Mouse (Mus musculus) adrenal gland, adult 2 months (tissue): ENCODE data around the gene Wipf1. TPM values are rescaled to one million over a fixed set of nuclear protein-coding genes. Genes with fewer than 3 reads are reported as not detected.
"Not testable (repeated sequence)": the region's sequence is repeated elsewhere in the genome, so short reads cannot be mapped to it uniquely, and the experiment has no call there.

Experiments
- DNase-seq: peaks from one replicate; pipeline ENCODE4 v3.0.0; 2021
- long read RNA-seq: library from polyadenylated mRNA; stranded (forward); transcript quantifications from one replicate; pipeline ENCODE4 v2.0.0, GENCODE M21; 2021
- polyA plus RNA-seq: library from polyadenylated mRNA; depleted of rRNA; stranded (reverse); fragments of >200 nt; gene quantifications from 2 replicates; pipeline ENCODE4 v1.2.3, GENCODE M21; 2012; rRNA removed
- total RNA-seq, 2 experiments: library from RNA; stranded (reverse); gene quantifications; 2 replicates each; pipeline ENCODE4 v1.2.3; 2021

Wipf1 gene
- total RNA-seq (10 to 100 TPM; 13.4 to 19.7 TPM), polyA plus RNA-seq (16.8 and 17.4 TPM in 2 replicates)
- long read RNA-seq, full-length matches to known transcripts: 5 of 8 reads
- long read RNA-seq, partial matches to known transcripts: 1 of 8 reads
- long read RNA-seq, other reads (novel, unspliced or antisense): 2 of 8 reads

DNA sequence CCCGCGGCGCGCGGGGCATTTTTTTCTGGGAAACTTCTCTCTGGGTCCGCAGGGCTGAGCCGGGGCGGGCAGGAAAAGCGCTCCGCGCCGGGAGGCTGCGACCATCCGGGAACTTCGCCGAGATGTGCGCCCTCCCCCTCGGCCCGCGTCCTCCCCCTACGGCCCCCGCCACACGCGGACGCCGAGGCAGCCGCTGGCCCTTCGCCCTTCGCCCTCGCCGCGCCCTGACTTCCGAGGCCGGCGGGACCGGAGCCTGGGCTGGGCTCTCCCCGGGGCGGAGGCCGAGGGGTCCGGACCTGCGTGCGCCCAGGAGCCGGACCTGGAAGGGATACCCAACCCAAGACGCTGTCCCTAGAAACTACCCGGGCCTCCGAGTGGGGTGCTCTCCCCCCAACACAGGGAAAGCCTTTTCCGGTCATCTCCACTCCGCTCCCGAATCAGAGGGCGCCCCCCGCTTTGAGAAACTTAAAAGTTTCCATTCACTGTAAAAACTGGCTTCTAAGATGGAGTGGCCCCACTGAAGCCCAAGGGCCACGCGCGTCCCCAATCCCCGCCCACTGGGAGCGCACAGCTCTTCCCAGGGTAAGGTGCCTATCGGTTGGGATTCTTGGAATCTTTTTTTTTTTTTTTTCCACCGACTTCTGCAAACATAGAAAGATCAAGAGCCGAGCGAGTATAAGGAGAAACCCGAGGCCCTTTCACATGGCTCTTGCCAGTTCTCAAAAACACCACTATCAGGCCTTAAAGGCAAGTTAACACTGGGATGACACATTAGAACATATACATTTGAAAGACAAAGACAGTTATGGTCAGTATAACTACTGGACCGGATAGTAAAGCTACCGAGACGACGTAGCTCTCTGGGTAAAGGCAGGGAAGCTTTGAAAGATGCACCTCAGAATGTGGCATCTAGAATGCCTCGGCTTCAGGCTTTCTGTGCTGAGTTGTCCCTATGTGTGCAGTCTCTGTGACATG is at the start of gene Wipf1:
Gene Wipf1 (minus strand): TSS at position 379 of the 975 bp plus-strand sequence.
- peak; percentile 92 for DNase-seq

DNA sequence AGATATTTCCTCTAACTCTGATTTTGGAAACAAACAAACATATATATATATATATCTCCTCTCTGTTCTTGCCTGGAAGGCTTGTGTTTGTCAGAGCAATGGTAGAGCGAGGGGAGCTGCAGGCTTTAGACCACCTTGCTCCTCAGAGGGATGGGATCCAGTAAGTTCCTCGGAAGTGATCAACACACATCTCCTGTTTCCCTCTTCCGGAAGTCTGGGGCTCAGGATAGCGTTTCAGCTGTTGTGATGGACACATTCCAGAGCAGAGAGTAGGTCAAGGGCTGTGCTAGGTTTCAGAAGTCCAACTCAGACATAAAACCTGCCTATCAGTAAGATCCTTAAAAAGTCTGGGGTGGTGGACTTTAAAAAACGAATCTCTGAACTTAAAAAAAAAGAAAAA is 49.6 kb upstream of the Wipf1 start:
- DNase-seq: no peak

DNA sequence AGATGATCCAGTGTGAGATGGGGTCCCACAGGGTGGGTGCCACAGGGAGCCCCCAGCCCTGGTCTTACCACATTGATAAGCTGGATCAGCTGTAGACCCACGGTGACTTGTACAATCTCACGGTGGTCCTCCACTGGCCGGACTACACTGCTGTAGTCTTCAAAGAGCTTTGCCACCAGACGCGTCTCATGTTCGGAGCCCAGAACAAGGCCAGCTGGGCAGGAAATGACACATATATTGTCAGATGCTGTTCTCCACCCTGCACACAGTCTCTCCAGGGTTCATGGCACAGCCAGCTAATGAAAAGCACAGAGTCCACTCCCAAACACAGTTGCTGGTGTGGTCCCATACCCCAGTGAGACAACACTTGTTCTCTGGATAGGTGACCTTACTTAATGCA is 44.9 kb upstream of the Wipf1 start:
- DNase-seq: no peak

DNA sequence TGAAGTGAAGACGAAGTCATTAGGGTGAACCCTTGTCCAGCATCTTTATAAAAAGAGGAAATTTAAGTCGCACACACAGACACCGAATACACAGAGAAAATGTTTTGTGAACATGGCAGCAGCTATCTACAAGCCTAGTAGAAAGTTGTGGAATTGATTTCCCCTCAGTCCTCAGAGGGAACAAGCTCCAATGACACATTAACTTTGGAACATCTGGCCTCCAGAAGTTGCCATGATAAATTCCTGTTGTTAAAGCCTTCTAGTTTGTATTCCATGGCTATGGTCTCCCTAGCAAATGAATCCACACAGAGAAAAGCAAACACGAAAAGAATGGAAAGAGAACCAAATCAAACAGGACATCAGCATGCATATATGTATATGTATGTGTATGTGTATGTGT is 44.0 kb upstream of the Wipf1 start:
- no peak for DNase-seq

DNA sequence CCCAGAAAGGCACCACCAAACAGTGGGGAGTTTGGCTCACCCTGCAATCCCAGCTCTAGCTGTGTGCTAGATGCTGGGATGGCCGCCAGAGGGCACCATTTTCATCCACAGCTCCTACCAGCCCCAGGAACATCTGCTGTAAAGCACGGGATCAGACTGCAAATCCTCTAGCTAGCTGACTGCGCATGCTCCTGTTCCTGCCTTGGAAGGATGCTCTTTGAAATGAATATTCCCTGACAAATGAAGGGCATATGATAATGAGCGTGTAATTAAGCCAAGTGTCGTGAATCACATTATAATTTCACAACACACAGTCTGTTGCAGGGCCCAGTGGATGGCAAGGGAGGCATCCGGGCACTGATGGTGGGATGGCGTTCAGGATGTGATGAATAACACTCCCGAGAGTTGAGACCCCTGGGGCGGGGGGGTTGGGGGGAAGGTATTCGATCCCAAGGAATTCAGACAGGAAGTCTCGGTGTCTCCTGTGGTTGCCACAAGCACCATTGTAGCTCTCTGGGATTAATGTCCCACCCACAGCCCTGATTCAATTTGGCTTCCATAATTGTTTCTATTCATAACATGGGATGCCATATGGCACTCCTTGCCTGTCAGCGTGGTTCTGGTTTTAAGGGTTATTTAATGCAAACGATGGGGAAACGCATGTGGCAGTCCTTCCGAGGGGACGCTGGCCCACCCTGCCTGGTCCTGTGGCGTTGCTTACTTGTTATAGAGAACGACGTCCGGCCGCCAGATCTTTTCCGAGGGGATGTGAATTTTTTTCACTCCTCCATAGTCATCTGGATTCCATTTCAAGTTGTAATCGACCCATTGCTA is 43.2 kb upstream of the Wipf1 start:
- DNase-seq: peak; percentile 74

DNA sequence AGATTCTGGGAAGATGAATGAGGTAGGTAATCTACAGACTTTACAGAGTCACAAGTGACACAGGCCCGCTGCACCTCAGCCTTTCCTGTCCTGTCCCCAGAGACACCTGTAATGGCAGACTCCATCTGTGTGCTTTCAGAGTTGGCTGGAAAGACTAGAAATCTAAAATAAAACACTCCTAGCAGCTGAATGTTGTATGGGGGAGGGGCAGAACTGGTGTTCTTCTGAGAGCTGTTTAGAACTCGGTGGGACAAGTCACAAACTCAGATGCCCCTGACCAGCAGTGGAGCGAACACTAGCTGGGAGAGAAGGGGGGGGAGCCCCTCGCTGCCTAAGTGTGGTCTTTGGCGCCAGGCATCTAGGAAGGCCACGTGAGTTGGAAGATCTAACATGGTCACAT is 42.4 kb upstream of the Wipf1 start:
- no peak for DNase-seq

DNA sequence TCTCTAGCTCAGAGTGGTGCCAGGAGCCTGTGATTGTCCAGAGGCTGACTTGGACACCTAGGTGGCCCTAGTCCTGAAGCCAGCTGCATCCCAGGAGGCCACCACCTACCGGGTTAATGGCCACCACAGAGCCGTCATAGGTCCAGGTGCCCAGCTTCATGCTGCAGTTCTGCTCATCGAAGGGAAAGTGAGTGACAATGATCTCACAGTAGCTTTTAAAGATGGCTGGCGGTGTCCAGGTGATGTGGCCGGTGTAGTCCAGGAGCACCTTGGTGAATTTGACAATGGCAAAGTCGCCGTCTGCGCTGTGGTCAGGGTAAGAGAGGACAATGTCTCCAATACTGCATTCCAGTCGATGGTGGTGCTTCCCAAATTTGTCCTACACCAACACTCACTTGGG is 41.8 kb upstream of the Wipf1 start:
- no peak for DNase-seq

DNA sequence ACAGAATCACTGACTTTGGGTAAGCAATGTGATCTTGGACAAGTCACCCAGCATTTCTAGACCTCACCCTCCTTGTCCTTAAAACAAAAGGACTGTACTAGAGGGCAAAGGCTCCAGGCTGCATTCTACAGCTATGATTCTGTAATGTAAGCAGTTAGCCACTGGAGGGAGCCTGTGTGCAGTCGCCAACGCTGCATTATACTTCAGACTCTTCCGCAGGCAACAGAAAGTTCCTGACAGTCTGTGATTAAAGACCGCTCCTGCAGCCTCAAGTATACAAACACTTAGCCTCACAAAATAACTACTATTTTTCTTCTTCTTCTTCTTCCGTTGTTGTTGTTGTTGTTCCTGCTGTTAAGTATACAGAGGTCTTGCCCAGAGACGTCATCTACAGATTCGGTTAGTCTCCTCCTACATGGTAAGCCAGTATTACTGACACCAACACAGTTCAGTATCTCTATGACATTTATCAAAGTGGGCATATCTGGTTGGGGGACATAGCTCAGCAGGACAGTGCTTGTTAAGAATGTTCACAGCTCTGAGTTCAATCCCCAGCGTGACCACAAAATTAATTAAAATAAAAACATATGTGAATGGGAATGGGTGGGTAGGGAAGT is 37.6 kb upstream of the Wipf1 start:
- peak; percentile 53 for DNase-seq

DNA sequence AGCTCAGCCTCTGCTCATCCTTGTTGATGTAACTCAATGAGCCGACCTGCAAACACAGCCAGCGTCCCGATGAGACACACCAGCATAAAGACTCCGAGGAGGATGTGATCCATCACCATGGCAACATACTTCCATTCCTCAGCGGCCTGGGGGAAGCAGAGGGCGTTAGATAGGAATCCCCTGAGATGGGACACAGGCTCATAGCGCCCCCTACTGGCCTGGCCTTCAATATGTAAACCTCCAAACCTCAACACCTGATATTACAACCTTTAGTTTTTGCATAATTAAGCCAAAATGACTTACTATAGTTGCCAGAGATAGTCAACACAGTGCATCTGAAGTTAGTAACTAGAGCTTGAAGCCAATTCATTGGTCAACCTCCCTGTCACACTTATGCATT is 36.6 kb upstream of the Wipf1 start:
- DNase-seq: no peak

DNA sequence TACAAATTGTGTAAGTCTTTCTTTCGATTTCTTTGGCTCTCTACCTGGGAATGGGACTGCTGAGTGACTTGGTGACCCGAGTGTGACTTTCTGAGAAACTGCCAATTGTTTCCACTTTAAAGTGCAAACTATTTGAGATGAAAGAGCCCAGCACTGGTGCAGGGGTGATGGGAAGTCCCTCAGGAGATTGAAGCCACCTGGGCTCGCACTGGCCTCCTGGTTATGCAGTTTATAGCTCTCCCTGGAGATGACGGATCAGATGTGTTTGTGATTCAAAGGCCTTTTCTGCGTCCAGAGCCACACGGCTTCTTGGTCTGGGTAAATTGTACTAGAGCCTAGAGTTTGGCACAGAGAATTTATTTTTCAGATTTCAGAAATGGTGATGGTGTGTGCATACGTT is 34.2 kb upstream of the Wipf1 start:
- DNase-seq: no peak

DNA sequence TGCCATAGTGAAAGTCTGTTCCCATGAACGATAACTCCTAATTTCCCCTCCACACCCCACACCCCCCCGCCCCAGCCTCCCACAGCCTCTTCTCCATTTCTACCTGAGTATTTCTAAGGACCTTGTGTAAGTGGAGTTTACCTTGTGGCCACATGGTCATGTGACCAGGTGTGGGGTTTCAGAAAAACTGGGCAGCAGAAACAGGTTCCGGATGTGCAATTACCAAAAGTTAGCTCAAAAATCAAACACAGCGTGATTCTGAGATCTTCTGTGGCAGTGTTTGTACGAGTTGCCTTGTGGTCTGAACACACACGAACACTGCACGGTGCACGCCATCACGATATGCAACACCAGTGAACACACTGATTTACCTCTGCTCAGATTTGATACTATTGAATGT is 33.1 kb upstream of the Wipf1 start:
- DNase-seq: no peak

DNA sequence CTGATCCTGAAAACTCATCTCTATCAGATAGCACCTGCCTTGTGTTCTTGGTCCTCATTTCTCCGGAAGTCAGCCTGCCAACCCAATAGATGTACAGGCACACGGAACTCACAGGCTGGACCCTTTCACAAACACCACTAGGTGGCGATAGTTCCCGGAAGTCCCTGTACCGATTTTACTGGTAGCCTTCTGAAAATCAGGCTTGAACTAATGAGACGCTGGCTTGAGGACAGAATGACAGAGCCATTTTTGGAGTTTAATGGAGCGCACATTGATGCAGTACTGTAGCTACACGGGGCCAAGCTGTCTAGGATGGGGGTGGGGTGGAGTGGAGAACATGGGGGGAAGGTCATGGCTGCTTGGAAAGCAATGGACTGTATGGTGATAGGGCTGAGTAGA is 32.1 kb upstream of the Wipf1 start:
- no peak for DNase-seq

DNA sequence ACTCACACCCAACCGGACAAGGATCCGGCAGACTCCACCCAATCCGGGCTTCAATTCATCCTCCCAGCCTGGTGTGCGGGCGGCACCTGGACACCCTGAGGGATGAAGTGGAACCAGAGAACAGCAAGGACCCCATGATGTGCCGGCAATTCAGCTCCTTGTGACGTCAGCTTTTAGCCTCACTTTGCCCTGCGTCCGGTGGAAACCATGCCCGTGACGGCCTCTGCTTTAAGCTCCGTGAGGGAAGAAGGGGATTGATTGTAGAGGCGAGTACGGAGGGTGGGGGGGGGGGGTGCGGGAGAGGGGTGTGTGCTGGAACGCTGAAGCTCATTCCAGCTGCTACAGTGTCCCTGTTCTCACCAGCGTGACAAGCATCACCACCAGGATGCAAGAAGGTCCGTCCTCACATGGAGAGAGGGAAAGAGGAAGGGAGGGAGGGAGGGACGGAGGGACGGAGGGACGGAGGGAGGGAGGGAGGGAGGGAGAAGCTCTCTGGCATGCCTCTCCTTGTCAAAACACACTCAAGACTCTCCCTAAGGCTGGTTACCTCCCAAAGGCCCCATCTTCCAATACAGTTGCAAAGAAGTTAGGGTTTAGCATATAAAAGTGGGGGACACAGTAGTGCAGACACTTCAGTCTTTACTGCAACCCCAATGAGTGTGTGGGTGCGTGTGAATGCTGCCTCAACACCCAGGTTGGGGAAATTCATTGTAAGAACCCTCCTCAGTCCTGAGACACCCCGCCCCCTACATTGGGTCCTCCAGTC is 31.5 kb upstream of the Wipf1 start:
- no peak for DNase-seq

DNA sequence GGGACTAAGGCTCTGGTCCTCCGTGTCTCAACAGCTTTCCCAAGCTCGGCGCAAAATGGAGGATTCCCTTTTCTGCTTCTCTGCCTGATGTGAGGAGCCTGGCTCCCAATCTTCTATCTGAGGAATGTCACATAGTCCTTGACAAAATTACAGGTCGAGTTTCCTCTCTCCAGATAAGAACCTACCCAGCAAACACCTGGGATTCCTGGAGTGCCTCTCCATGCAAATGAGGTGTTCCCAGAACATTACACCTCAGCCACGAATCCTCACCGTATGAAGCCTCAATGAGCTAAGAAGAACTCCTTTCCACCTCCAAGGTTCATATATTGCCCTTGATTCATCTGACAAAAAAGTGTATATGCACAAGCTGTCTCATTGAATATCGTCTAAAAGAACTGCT is 30.9 kb upstream of the Wipf1 start:
- no peak for DNase-seq

DNA sequence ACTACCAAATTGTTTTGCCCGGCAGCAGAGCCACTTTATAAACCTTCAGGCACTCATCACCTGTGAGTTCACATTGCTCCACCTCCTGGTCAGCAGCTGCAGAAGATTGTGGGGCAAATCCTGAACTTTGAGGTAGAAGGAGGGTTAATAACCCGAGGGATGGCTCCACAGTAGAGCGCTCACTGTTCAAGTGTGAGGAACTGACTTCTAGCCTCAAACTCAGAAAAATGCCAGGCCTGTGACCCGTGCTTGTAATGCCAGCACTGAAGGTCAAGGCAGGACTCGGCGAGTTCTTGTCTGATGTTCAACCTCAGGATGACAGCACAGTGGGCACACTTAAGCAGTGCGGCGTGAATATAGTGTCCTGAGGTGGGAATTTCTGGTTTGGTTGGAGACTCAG is 28.4 kb upstream of the Wipf1 start:
- no peak for DNase-seq

DNA sequence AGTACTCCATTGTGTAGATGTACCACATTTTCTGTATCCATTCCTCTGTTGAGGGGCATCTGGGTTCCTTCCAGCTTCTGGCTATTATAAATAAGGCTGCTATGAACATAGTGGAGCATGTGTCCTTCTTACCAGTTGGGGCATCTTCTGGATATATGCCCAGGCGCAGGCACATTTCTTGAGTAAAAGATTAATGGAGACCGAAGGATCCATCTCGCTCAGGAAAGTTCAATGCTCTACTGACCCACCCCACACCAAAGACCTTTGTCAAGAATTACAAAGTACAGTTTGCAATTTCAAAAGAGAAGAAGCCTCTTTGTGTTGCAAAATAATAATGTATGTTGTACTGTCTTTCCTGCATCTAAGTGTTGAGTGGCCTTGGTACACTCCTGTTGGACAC is 27.5 kb upstream of the Wipf1 start:
- DNase-seq: not testable (repeated sequence)

DNA sequence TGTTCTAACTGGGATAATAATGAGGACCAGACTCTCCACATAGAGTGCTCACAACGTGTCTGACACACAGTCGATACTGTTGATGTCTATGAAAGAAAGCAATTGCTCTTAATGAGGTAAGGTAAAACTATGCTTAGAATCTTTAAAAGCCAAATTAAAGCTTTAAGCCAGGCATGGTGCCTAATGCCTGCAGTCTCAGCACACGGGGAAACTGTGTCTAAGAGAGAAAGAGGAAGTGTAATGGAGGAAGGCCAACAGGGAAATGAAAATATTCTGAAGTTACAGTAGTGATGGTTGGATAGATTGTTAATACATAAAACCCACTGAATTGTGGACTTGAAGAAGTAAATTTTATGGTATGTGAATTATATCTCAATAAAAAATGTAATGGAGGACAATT is 24.9 kb upstream of the Wipf1 start:
- DNase-seq: no peak

DNA sequence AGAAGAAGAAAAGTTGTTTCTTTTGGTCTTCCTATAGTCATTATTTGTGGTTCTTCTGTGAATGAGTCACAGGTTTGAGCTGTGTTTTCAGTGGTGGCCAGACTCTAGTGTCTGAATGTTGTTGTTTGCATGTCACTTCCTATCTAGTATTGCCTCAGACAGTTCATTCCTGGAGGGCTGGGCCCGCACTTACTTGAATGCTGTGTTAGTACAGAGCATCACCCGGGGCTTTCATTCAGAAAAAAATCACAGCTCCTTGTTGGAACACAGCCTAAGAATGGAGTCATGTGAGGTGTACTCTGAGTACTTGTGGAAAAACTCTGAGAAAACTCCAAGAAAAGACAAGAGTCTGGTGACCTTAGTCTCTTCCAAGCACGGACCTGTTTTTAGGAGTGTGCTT is 23.4 kb upstream of the Wipf1 start:
- DNase-seq: no peak

DNA sequence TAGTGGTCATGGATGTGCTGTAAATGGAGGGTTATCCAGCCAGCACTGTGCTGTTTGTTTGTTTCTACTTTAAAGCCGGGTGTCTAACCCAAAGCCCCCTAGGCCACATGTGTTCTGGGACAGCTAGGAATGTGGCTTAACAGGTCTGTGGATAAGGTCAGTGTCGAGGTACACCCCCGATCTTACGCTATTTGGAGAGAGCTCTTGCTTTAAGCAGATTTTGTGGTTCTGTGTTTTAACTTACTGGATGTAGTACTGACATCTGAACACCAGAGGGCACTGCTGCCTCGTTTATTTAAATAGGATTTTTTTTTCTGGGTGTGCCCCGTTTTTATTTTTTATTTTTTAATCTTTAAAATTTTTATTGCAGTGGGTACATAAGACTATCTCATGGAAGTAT is 21.2 kb upstream of the Wipf1 start:
- no peak for DNase-seq

DNA sequence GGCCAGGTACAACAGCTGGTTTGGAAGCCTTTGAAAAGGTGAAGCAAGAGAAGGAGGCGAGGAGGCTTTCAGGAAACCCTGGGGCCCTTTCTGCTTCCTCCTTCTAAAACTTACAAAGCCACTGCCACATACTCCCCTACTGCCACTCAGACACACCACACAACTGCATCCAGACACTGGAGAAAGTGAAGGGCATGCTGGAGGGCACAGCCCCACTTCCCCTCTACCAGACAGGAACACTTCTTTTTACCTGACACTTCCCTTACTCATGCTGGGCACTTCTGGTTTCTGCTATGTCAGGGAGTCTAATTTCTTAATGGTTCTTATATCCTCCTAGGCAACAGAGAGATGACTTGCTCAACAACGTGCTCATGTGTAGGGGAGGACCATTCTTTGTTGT is 19.0 kb upstream of the Wipf1 start:
- DNase-seq: no peak

DNA sequence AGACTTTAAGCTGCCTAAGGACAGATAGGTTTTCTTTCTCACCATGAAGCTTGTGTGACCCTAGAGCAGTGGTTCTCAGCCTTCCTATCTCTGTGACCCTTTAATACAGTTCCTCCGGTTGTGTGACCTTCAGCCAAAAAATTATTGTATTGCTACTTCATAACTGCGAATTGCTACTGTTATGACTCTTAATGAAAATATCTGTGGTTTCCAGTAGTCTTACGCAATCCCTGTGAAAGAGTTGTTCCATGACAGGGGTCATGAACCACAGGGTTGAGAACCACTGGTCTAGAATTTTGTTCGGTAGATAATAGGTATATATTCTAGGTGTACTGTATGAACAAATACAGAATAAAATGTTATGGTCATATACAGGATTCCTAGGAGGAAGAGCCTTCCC is 17.7 kb upstream of the Wipf1 start:
- no peak for DNase-seq

DNA sequence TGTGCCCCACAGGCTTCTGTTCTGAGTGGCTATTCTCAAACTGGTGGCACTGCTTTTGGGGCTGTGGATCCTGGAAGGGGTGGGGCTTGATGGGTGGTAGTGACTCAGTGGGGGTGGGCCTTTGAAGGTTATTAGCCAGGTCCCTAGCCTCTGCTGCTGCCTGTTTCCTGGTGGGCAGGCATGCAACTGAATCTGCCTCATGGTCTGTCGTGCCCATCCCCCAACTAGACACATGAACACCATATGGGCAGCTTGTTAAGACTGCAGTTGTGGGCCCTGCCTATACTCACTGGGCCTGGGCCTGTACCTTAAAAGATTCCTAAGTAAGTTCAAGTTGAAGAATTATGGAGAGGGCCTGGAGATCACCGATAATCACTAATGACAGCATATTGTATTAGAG is 16.0 kb upstream of the Wipf1 start:
- DNase-seq: no peak
